Mouse (Mus musculus) limb, embryonic 14.5 days (tissue): ENCODE data around the gene Dusp6. TPM values are rescaled to one million over a fixed set of nuclear protein-coding genes. Genes with fewer than 3 reads are reported as not detected.

ENCODE experiments used
- ATAC-seq: fragments of 200-750 bp; cut with Nextera tagmentation; 2 replicates; pipeline ENCODE4 v1.8.0; 2017; ENCODE audit warnings: low read depth, moderate number of reproducible peaks, moderate TSS enrichment; ENCODE audit not compliant: low FRiP score
- DNase-seq: peaks from one replicate; pipeline ENCODE4 v3.0.0-alpha.2; 2015; ENCODE audit warnings: low spot score
- H3K27ac ChIP-seq: fragments of 300-500 bp; sonication (generic); replicated peaks from 2 replicates; pipeline ENCODE4 v1.5.1; 2014; ENCODE audit warnings: low read depth, mild to moderate bottlenecking, low read length, moderate library complexity, mixed read lengths
- H3K27me3 ChIP-seq: fragments of 300-500 bp; sonication (generic); 2 replicates; pipeline ENCODE4 v1.6.1; 2014; ENCODE audit warnings: low read length, mixed read lengths; ENCODE audit not compliant: control insufficient read depth, insufficient read depth
- H3K36me3 ChIP-seq: fragments of 300-500 bp; sonication (generic); 2 replicates; pipeline ENCODE4 v1.6.1; 2014; ENCODE audit warnings: mild to moderate bottlenecking, low read length, moderate library complexity, mixed read lengths; ENCODE audit not compliant: control insufficient read depth, insufficient read depth
- H3K4me1 ChIP-seq: fragments of 300-500 bp; sonication (generic); 2 replicates; pipeline ENCODE4 v1.6.1; 2014; ENCODE audit warnings: antibody characterized with exemption, low read length, mixed read lengths; ENCODE audit not compliant: control insufficient read depth, insufficient read depth
- H3K4me2 ChIP-seq: fragments of 300-500 bp; sonication (generic); replicated peaks from 2 replicates; pipeline ENCODE4 v1.6.1; 2014; ENCODE audit warnings: low read depth, mild to moderate bottlenecking, low read length, moderate library complexity; ENCODE audit not compliant: severe bottlenecking
- H3K4me3 ChIP-seq: fragments of 300-500 bp; sonication (generic); replicated peaks from 2 replicates; pipeline ENCODE4 v1.5.1; 2014; ENCODE audit warnings: low read length
- H3K9ac ChIP-seq: fragments of 300-500 bp; sonication (generic); 2 replicates; pipeline ENCODE4 v1.6.1; 2014; ENCODE audit warnings: mild to moderate bottlenecking, low read depth, low read length, moderate library complexity; ENCODE audit not compliant: severe bottlenecking
- H3K9me3 ChIP-seq: fragments of 300-500 bp; sonication (generic); 2 replicates; pipeline ENCODE4 v1.6.1; 2016; ENCODE audit warnings: low read length; ENCODE audit not compliant: control insufficient read depth
- POLR2A ChIP-seq: fragments of 200-500 bp; IDR thresholded peaks from 2 replicates; pipeline ENCODE4 v1.8.0; 2012; ENCODE audit warnings: inconsistent platforms, mild to moderate bottlenecking, moderate library complexity, borderline replicate concordance; ENCODE audit not compliant: insufficient read depth, insufficient read length; ENCODE audit errors: extremely low read depth
- WGBS: fragments of 180-500 bp; shearing (Covaris S2); extraction: QIAGEN DNeasy Blood & Tissue Kit; methylation state at CpG from one replicate; pipeline ENCODE4 v1.1.7; 2014; 5-methylcytosine and 5-hydroxymethylcytosine counted together
- polyA plus RNA-seq, 2 experiments: library from polyadenylated mRNA; depleted of rRNA in 1 of 2; stranded (reverse) in 1 of 2; unstranded in 1 of 2; fragments of >200 nt; fragmentation: Nextera tagmentation in 1 of 2; extraction: Ambion mirVana in 1 of 2; gene quantifications; 2 replicates each; pipeline versions ENCODE4 v1.2.1 to v1.2.3; 2012 to 2014

Dusp6 gene
- polyA plus RNA-seq, 2 experiments = 60.2 to 67.7 TPM

- DNase-seq (no peak), ATAC-seq (no peak)
- Histone ChIP-seq H3K27ac (no peak overlapping the region), H3K9me3 (no peaks in the 10 kb centered on the region), H3K27me3 (no peaks in the 10 kb centered on the region), H3K9ac (no peak overlapping the region), H3K4me3 (no peak overlapping the region), H3K4me1 (peaks cover 4% of the 10 kb centered on the region; the same call in 1 of the 2 replicates), H3K36me3 (no peaks in the 10 kb centered on the region), H3K4me2 (no peak overlapping the region)
- TF ChIP-seq POLR2A = no peak
- WGBS = 64% methylated on average over 5 of the region's 5 CpGs
These were observed 26.1 kb downstream of the Dusp6 start for GRCm38 (mm10) chr10:99289176-99289575.

GRCm38 (mm10) chr10:99293111-99293640, 30.1 kb downstream of the Dusp6 start:
- Histone ChIP-seq H3K36me3 (no peaks in the 10 kb centered on the region), H3K27me3 (no peaks in the 10 kb centered on the region), H3K4me1 (no peaks in the 10 kb centered on the region), H3K4me2 (no peak overlapping the region), H3K9me3 (no peaks in the 10 kb centered on the region), H3K27ac (no peak overlapping the region), H3K4me3 (no peak overlapping the region), H3K9ac (no peak overlapping the region)
- DNase-seq (no peak), ATAC-seq (no peak)
- no peak for TF ChIP-seq POLR2A
- WGBS = 86% methylated on average over 3 of the region's 3 CpGs

GRCm38 (mm10) chr10:99297721-99298120, 34.7 kb downstream of the Dusp6 start:
- no peak for DNase-seq
- Histone ChIP-seq H3K36me3 (no peaks in the 10 kb centered on the region), H3K4me2 (no peak overlapping the region), H3K27ac (no peak overlapping the region), H3K4me1 (peaks cover 11% of the 10 kb centered on the region), H3K9ac (no peak overlapping the region), H3K27me3 (no peaks in the 10 kb centered on the region), H3K4me3 (no peak overlapping the region), H3K9me3 (no peaks in the 10 kb centered on the region)
- ATAC-seq = no peak
- WGBS = 49% methylated on average over 3 of the region's 3 CpGs
- no peak for TF ChIP-seq POLR2A

- H3K4me3 ChIP-seq = no peak overlapping the region
These were observed 35.6 kb downstream of the Dusp6 start for GRCm38 (mm10) chr10:99298328-99299295.

GRCm38 (mm10) chr10:99299303-99299702, 36.3 kb downstream of the Dusp6 start:
- DNase-seq (no peak), ATAC-seq (0 out of 2 replicates have a peak, but pooled peaks have one; percentile 6)
- Histone ChIP-seq H3K36me3 (no peaks in the 10 kb centered on the region), H3K9me3 (no peaks in the 10 kb centered on the region), H3K4me2 (peak overlapping the region; percentile 20; the same call in 1 of the 2 replicates), H3K27me3 (no peaks in the 10 kb centered on the region), H3K27ac (no peak overlapping the region), H3K9ac (no peak overlapping the region), H3K4me3 (no peak overlapping the region), H3K4me1 (peaks cover 11% of the 10 kb centered on the region)
- no peak for TF ChIP-seq POLR2A
- 17% methylated on average over 9 of the region's 9 CpGs for WGBS

More at GRCm38 (mm10) chr10:99298328-99299295, 35.6 kb downstream of the Dusp6 start:
- no peak for DNase-seq
- no peak for TF ChIP-seq POLR2A
- no peak overlapping the region for H3K9ac ChIP-seq
- H3K27me3 ChIP-seq = no peaks in the 10 kb centered on the region
- H3K9me3 ChIP-seq = no peaks in the 10 kb centered on the region
- H3K4me1 ChIP-seq = peaks cover 11% of the 10 kb centered on the region
- WGBS = 21% methylated on average over 18 of the region's 18 CpGs
- peak; percentile 76 for ATAC-seq
- H3K4me2 ChIP-seq = peak overlapping the region; percentile 20
- no peaks in the 10 kb centered on the region for H3K36me3 ChIP-seq
- H3K27ac ChIP-seq = no peak overlapping the region
